Mouse (Mus musculus) layer of hippocampus, postnatal 25 days (tissue): ENCODE measurements around the gene Bpifa6. TPM values are rescaled to one million over a fixed set of nuclear protein-coding genes. Genes with fewer than 3 reads are reported as not detected.
"Not testable (repeated sequence)": the region's sequence is repeated elsewhere in the genome, so short reads cannot be mapped to it uniquely, and the experiment has no call there.

Source experiments
- DNase-seq, 2 experiments: peaks; one replicate each; pipeline ENCODE4 v3.0.0; 2022; ENCODE audit warnings: mixed read lengths in 2 of 2, low spot score in 1 of 2; ENCODE audit errors: extremely low spot score in 1 of 2
- total RNA-seq, 2 experiments: library from RNA; stranded (reverse); gene quantifications; 2 replicates each; pipeline ENCODE4 v1.2.3; 2021

The Bpifa6 gene
- total RNA-seq, 2 experiments from 2014 or later: not detected

- DNase-seq: no peak
Measured at GRCm38 (mm10) chr2:154017990-154018389, 43.2 kb downstream of the Bpifa6 start.

- DNase-seq: not testable (repeated sequence)
Measured at GRCm38 (mm10) chr2:154024676-154025075, 49.9 kb downstream of the Bpifa6 start.

- peak; percentile 15 to 58 for DNase-seq
Measured at GRCm38 (mm10) chr2:154038932-154039331, 64.2 kb downstream of the Bpifa6 start.

- DNase-seq: no peak
Measured at GRCm38 (mm10) chr2:154044743-154045142, 70.0 kb downstream of the Bpifa6 start.

Other genes with a start within 250 kb of the Bpifa6 start
- gene Mapre1, start 233.7 kb upstream of the Bpifa6 start, total RNA-seq: 10 to 100 TPM; 82.2 to 89.2 TPM
- under 1 TPM; 0.12 to 0.19 TPM for gene Efcab8, start 195.0 kb upstream of the Bpifa6 start, total RNA-seq
- not detected for gene Sun5, start 103.9 kb upstream of the Bpifa6 start, total RNA-seq
- not detected for gene Bpifb2, start 99.9 kb upstream of the Bpifa6 start, total RNA-seq
- not detected for gene Bpifb6, start 74.6 kb upstream of the Bpifa6 start, total RNA-seq
- gene Bpifb3, start 56.7 kb upstream of the Bpifa6 start, total RNA-seq: not detected
- gene Bpifb4, start 36.7 kb upstream of the Bpifa6 start, total RNA-seq: not detected
- not detected for gene Bpifa2, start 33.3 kb downstream of the Bpifa6 start, total RNA-seq
- not detected for gene Bpifa3, start 155.4 kb downstream of the Bpifa6 start, total RNA-seq
- gene Bpifa1, start 167.9 kb downstream of the Bpifa6 start, total RNA-seq: not detected
- gene Bpifa5, start 187.7 kb downstream of the Bpifa6 start, total RNA-seq: not detected
- gene Bpifb1, start 215.9 kb downstream of the Bpifa6 start, total RNA-seq: under 1 TPM; 0.14 to 0.42 TPM
- not detected for gene Bpifb5, start 248.8 kb downstream of the Bpifa6 start, total RNA-seq